Mouse (Mus musculus): ENCODE measurements around the gene Kat2a. TPM values are rescaled to one million over a fixed set of nuclear protein-coding genes. Genes with fewer than 3 reads are reported as not detected.

The Kat2a gene
- polyA plus RNA-seq, 1 experiment from 2014 or later, result 45.4 TPM

- H3K27me3 ChIP-seq (replicated peaks), result peaks cover 4% of the 10 kb centered on the region
- H3K9ac ChIP-seq, result peak overlapping the region; percentile 57; the same call in 1 of the 2 replicates
- no peak overlapping the region for H3K27ac ChIP-seq (ENCODE audit: poor library complexity, severe bottlenecking)
- H3K4me1 ChIP-seq (replicated peaks), result peaks cover 24% of the 10 kb centered on the region
- H3K4me3 ChIP-seq, result peak overlapping the region; percentile 28
- no peaks in the 10 kb centered on the region for H3K9me3 ChIP-seq (replicated peaks)
- peak overlapping the region; percentile 98 for H3K4me2 ChIP-seq
- ATAC-seq (ENCODE audit: insufficient number of reproducible peaks, low FRiP score), result no peak
- H3K36me3 ChIP-seq, result peaks cover 9% of the 10 kb centered on the region; the same call in 1 of the 2 replicates
- 90% methylated on average over 9 of the region's 9 CpGs for WGBS
Measured at GRCm38 (mm10) chr11:100735134-100735865, 23.0 kb upstream of the Kat2a start.

- no peak for ATAC-seq (ENCODE audit: insufficient number of reproducible peaks, low FRiP score)
- H3K27ac ChIP-seq (ENCODE audit: poor library complexity, severe bottlenecking), result no peak overlapping the region
- H3K4me2 ChIP-seq, result no peak overlapping the region
- H3K4me3 ChIP-seq, result no peak overlapping the region
- peaks cover 5% of the 10 kb centered on the region for H3K4me1 ChIP-seq (replicated peaks)
- no peak overlapping the region for H3K9ac ChIP-seq
- H3K27me3 ChIP-seq (replicated peaks), result no peaks in the 10 kb centered on the region
- H3K36me3 ChIP-seq, result peaks cover 23% of the 10 kb centered on the region
- H3K9me3 ChIP-seq (replicated peaks), result no peaks in the 10 kb centered on the region
- WGBS, result 86% methylated on average over 6 of the region's 6 CpGs
Measured at GRCm38 (mm10) chr11:100730477-100731205, 18.4 kb upstream of the Kat2a start.

DNA sequence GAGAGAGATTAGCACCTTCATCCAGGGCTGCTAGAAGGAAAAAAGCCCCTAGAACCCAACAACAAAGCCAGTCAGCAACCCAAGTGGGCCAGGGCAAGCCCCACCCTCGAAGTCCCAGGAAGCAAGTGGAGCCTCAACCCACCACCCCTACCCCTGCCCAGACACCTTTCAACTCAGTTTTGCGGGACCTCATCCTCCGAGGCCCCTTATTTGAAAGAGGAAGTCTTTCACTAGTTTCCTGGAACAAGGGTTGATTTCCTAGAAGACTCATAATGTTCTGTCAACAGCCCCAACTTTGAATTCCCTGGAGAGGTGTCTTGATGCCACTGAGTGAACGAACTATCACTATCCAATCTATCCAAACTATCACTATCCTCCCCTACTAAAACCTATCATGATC is 17.7 kb upstream of the Kat2a start:
- H3K36me3 ChIP-seq, result peaks cover 21% of the 10 kb centered on the region
- no peak overlapping the region for H3K4me2 ChIP-seq
- H3K4me1 ChIP-seq (replicated peaks), result peaks cover 5% of the 10 kb centered on the region
- no peak overlapping the region for H3K9ac ChIP-seq
- H3K4me3 ChIP-seq, result no peak overlapping the region
- no peaks in the 10 kb centered on the region for H3K27me3 ChIP-seq (replicated peaks)
- H3K9me3 ChIP-seq (replicated peaks), result no peaks in the 10 kb centered on the region
- WGBS, result 77% methylated on average over 4 of the region's 4 CpGs
- ATAC-seq (ENCODE audit: insufficient number of reproducible peaks, low FRiP score), result no peak
- H3K27ac ChIP-seq (ENCODE audit: poor library complexity, severe bottlenecking), result no peak overlapping the region

DNA sequence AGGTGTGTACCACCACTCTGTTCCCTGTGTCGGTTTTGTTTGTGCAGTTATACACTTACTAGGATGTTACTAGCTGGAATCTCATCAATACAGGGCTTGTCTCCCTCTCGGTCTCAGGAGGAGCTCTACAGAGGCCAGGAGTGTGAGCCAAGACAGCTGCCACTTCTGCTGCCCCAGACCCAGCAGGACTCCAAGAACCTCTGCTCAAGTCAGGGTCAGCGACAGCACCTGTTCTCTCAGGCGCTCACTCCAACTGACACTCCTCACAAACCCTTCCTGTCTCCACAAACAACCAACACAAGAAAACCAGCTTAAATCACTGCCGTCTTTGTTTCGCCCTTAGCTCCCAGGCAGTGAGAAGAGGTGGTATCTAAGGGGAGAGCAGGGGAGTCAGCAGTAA is 16.3 kb upstream of the Kat2a start:
- Histone ChIP-seq H3K27me3 (replicated peaks) (no peaks in the 10 kb centered on the region), H3K4me3 (no peak overlapping the region), H3K4me1 (replicated peaks) (peaks cover 14% of the 10 kb centered on the region), H3K9me3 (replicated peaks) (no peaks in the 10 kb centered on the region), H3K36me3 (peaks cover 20% of the 10 kb centered on the region), H3K4me2 (no peak overlapping the region), H3K9ac (no peak overlapping the region), H3K27ac (ENCODE audit: poor library complexity, severe bottlenecking) (no peak overlapping the region)
- WGBS, result 87% methylated on average over 6 of the region's 6 CpGs
- ATAC-seq (ENCODE audit: insufficient number of reproducible peaks, low FRiP score), result no peak

- Histone ChIP-seq H3K27me3 (replicated peaks) (no peaks in the 10 kb centered on the region), H3K4me1 (replicated peaks) (peaks cover 24% of the 10 kb centered on the region), H3K36me3 (peaks cover 14% of the 10 kb centered on the region), H3K4me3 (no peak overlapping the region), H3K4me2 (no peak overlapping the region), H3K27ac (ENCODE audit: poor library complexity, severe bottlenecking) (no peak overlapping the region), H3K9ac (no peak overlapping the region), H3K9me3 (replicated peaks) (no peaks in the 10 kb centered on the region)
- ATAC-seq (ENCODE audit: insufficient number of reproducible peaks, low FRiP score), result no peak
- 93% methylated on average over 3 of the region's 3 CpGs for WGBS
Measured at GRCm38 (mm10) chr11:100727201-100727600, 14.9 kb upstream of the Kat2a start.

DNA sequence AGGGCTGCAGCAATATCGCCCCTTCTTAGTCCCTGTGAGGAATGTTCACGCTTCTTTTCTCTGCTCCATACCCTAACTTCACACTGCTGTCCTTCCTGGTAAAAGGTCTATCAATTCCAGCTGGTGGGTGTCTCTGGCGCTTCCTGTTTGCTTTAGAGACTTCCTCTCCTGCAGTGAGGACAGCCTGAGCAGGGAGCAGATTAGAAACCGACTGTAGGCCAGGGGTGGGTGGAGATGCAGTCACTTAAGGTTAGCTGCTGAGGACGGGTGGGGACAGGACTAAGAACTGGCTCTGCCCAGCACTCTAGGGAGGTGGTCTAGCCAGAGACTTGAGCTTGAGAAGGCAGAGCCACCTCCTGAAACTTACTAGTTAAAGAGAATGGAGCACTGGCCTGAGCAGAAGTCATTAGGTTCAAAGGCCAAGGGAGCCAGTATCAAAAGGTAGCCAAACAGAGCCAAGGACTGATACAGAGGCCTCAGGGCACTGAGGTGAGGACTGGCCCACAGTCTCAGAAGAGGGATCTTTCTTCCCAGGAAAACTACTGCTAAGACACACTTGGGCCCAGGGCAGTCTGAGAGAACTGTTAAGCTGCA is 12.8 kb upstream of the Kat2a start:
- 31% methylated on average over 5 of the region's 5 CpGs for whole genome bisulfite sequencing
- Histone ChIP-seq H3K27ac (ENCODE audit: poor library complexity, severe bottlenecking) (peak overlapping the region; percentile 69), H3K27me3 (replicated peaks) (no peaks in the 10 kb centered on the region), H3K4me2 (no peak overlapping the region; the same call in 1 of the 2 replicates), H3K9me3 (replicated peaks) (no peaks in the 10 kb centered on the region), H3K4me1 (replicated peaks) (peaks cover 46% of the 10 kb centered on the region), H3K9ac (peak overlapping the region; percentile 29; the same call in 1 of the 2 replicates), H3K36me3 (peaks cover 14% of the 10 kb centered on the region), H3K4me3 (no peak overlapping the region)
- peak; percentile 60 for ATAC-seq (ENCODE audit: insufficient number of reproducible peaks, low FRiP score)

- peak overlapping the region; percentile 27; the same call in 1 of the 2 replicates for H3K4me2 ChIP-seq
- H3K9ac ChIP-seq, result peak overlapping the region; percentile 50
- no peak overlapping the region for H3K4me3 ChIP-seq
- H3K27ac ChIP-seq (ENCODE audit: poor library complexity, severe bottlenecking), result peak overlapping the region; percentile 82
- no peaks in the 10 kb centered on the region for H3K27me3 ChIP-seq (replicated peaks)
- 51% methylated on average over 2 of the region's 2 CpGs for WGBS
- H3K4me1 ChIP-seq (replicated peaks), result peaks cover 50% of the 10 kb centered on the region
- peaks cover 18% of the 10 kb centered on the region for H3K36me3 ChIP-seq
- no peak for ATAC-seq (ENCODE audit: insufficient number of reproducible peaks, low FRiP score)
- no peaks in the 10 kb centered on the region for H3K9me3 ChIP-seq (replicated peaks)
Measured at GRCm38 (mm10) chr11:100722493-100723028, 10.3 kb upstream of the Kat2a start.

DNA sequence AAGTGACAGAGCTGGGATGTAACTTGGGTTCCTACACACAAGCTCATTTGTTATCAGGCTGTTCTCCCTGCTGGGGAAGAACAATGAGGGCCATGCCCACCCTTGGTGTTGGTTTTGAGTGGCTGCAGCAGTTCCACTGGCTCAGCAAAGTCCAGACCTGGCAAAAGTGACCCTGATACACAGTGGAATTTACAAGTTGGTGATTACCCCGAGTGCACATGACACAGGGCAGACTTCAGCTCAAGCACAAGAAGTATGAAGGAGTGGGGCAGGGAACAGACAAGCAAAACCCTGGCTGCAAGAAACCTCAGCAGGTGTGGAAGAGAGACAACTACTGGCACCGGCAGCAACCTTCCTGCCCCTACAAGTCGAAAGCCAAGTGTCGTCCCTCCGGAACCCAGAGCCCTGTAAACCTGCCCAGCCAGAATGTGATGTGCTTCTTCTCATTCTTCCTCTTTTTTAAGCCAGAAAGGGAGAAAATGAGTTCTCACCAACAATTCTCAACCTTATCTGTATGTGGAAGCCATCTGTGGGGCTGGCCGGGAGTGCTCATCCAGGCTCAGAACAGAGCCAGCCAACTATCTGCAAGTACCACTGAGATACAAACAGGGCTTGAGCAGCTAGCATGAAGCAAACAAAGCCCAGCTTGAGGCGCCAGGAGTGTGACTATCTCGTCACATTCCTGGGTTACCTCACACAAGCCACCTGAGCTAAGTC is 9.7 kb upstream of the Kat2a start:
- H3K9me3 ChIP-seq (replicated peaks), result no peaks in the 10 kb centered on the region
- no peak overlapping the region for H3K4me3 ChIP-seq
- 36% methylated on average over 8 of the region's 8 CpGs for WGBS
- no peaks in the 10 kb centered on the region for H3K27me3 ChIP-seq (replicated peaks)
- peak overlapping the region; percentile 82 for H3K27ac ChIP-seq (ENCODE audit: poor library complexity, severe bottlenecking)
- 0 out of 2 replicates have a peak, but pooled peaks have one; percentile 26 for ATAC-seq (ENCODE audit: insufficient number of reproducible peaks, low FRiP score)
- peaks cover 24% of the 10 kb centered on the region for H3K36me3 ChIP-seq
- H3K4me2 ChIP-seq, result peak overlapping the region; percentile 27
- H3K9ac ChIP-seq, result peak overlapping the region; percentile 50
- H3K4me1 ChIP-seq (replicated peaks), result peaks cover 50% of the 10 kb centered on the region

GRCm38 (mm10) chr11:100721254-100721653 is 9.0 kb upstream of the Kat2a start:
- no peaks in the 10 kb centered on the region for H3K9me3 ChIP-seq (replicated peaks)
- ATAC-seq (ENCODE audit: insufficient number of reproducible peaks, low FRiP score), result no peak
- H3K27ac ChIP-seq (ENCODE audit: poor library complexity, severe bottlenecking), result peak overlapping the region; percentile 82
- no peaks in the 10 kb centered on the region for H3K27me3 ChIP-seq (replicated peaks)
- peaks cover 31% of the 10 kb centered on the region for H3K36me3 ChIP-seq
- H3K9ac ChIP-seq, result peak overlapping the region; percentile 42
- peaks cover 50% of the 10 kb centered on the region for H3K4me1 ChIP-seq (replicated peaks)
- 52% methylated on average over 4 of the region's 4 CpGs for whole genome bisulfite sequencing
- no peak overlapping the region for H3K4me3 ChIP-seq
- H3K4me2 ChIP-seq, result peak overlapping the region; percentile 15; the same call in 1 of the 2 replicates

GRCm38 (mm10) chr11:100720345-100720744 is 8.1 kb upstream of the Kat2a start:
- WGBS, result 32% methylated on average over 5 of the region's 5 CpGs
- ATAC-seq (ENCODE audit: insufficient number of reproducible peaks, low FRiP score), result no peak
- no peaks in the 10 kb centered on the region for H3K9me3 ChIP-seq (replicated peaks)
- peak overlapping the region; percentile 82 for H3K27ac ChIP-seq (ENCODE audit: poor library complexity, severe bottlenecking)
- H3K27me3 ChIP-seq (replicated peaks), result no peaks in the 10 kb centered on the region
- peaks cover 49% of the 10 kb centered on the region for H3K4me1 ChIP-seq (replicated peaks)
- H3K4me2 ChIP-seq, result 0 out of 2 replicates have a peak overlapping the region, but pooled peaks have one; percentile 15
- H3K9ac ChIP-seq, result peak overlapping the region; percentile 42; the same call in 1 of the 2 replicates
- H3K36me3 ChIP-seq, result peaks cover 40% of the 10 kb centered on the region
- no peak overlapping the region for H3K4me3 ChIP-seq

Data from heart, embryonic 12.5 days (tissue).